Mouse (Mus musculus): Measurements from ENCODE around the gene Dnaja3.

GRCm38 (mm10) chr16:4683193-4683580 lies 43.4 kb downstream of the Dnaja3 start:
- TF ChIP-seq CTCF (IDR thresholded peaks at IDR 0.05; ENCODE audit: low read depth), result no peak
- TF ChIP-seq EP300 (IDR thresholded peaks at IDR 0.05; ENCODE audit: low read depth), result no peak

All from heart, postnatal 0 days (tissue).